Mouse (Mus musculus) adrenal gland, adult 18-20 months (tissue): ENCODE measurements at regions not wholly inside any gene's neighbourhood (a gene's known extent, or its start where the extent isn't known, plus 50 kb on each side); places are given as distances from the start of the nearest gene placed in this dataset.

Experiments used
- DNase-seq, 2 experiments: peaks; one replicate each; pipeline ENCODE4 v3.0.0; 2021 to 2022; ENCODE audit warnings: low spot score in 2 of 2

GRCm38 (mm10) chr2:160256251-160256650 is 77.7 kb downstream of the Gm826 start:
- no peak for DNase-seq

GRCm38 (mm10) chr2:160250228-160250627 is 83.7 kb downstream of the Gm826 start:
- DNase-seq, result no peak

GRCm38 (mm10) chr2:160249104-160250093 is 84.6 kb downstream of the Gm826 start:
- no peak for DNase-seq

- DNase-seq, result no peak
Measured at GRCm38 (mm10) chr2:160247286-160247685, 86.7 kb downstream of the Gm826 start.

- DNase-seq, result peak in 1 of 2 experiments; percentile 15
Measured at GRCm38 (mm10) chr2:160246356-160246755, 87.6 kb downstream of the Gm826 start.

- no peak for DNase-seq
Measured at GRCm38 (mm10) chr2:160244866-160245265, 89.1 kb downstream of the Gm826 start.

DNA sequence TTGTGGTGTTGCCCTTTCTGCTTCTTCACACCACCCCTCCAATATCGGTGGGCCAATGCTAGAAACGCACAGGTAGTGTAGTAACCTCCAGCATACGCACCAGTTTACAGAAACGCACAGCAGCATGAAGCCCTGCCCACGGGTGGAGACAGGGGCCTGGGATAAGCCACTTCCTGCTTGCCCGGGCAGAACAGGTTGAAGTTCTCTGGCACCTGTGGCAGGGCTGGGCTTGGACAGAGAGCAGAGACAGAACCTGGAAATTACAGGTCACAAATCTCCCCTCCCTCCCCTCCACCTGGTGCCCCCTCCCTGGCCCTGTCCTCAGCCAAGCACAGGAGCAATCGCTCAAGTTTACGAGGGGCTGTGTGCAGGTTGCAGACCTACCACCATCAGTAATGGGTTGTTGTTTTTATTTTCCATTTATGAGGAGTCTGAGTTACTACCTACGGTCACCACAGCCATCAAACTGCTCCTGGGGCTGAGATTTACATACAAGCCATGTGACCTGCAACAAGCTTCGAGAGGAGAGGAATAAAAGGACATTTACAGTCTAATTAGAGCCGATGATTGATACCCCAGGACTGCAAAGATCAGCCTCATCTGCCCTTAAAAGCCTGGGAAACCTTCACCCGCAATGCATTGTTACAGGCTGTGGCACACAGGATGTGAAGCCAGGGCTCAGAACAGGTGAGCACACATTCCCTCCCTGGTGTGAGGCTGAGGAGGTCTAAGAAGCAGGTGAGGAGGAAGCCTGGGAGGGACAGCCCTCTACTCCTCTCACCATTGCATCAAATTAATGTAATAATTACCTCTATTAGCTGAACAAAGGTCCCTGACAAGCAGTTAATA is 93.2 kb downstream of the Gm826 start:
- no peak for DNase-seq

- no peak for DNase-seq
Measured at GRCm38 (mm10) chr2:160237436-160238104, 96.4 kb downstream of the Gm826 start.

DNA sequence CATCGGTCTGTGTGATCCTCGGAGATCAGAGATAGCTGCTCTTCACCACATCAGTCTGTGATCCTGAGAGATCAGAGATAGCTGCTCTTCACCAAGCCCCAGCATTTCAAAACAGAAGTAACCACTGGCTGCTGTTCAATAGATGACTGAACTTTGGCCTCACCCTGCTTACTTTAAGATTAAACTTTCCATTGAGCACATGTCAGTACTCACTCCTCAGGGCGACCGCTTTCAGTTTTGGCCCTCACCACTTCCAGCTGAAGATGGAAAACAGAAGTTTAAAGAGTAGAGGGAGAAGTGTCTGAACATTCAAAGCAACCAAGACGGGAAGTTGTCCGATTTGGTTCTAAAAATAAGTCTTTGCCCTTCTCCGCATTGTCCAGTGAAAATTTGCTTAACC is 97.2 kb downstream of the Gm826 start:
- no peak for DNase-seq

- DNase-seq, result peak in 1 of 2 experiments; percentile 5
Measured at GRCm38 (mm10) chr2:160230786-160231185, 103.2 kb downstream of the Gm826 start.

DNA sequence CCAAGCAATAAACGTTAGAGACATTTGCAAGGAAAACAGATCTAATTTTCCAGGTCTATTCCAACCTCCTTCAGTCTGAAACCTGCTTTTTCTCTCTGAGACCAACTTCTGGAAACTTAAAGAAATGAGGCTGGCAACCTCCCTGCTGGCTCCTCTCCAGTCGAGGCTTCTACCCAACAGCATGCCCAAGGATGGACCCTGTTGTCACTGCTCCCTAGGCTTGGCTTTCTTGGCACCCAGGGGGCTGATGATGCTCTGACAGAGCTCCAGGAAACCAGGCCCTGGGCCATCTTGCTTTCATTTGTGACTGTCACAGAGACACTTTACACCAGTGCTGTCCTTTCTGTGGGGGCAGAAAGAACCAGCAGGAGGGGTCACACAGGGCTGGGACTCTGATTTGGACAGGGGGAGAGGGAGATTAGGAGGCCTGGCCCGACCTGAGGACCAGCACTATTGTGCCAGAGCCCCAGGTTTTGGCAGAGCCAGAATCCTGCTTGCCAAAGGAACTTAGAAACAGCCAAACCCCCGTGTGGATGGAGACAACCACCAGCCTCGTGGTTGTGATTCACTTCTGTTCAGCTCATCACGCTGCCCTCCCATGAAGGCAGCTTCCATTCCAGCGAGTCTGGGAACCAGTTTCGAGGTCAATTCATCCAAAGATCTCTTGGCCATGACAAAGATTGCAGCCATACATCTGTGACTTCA is 105.5 kb downstream of the Gm826 start:
- no peak for DNase-seq

- DNase-seq, result peak; percentile 13 to 29
Measured at GRCm38 (mm10) chr2:160225450-160225849, 108.5 kb downstream of the Gm826 start.

DNA sequence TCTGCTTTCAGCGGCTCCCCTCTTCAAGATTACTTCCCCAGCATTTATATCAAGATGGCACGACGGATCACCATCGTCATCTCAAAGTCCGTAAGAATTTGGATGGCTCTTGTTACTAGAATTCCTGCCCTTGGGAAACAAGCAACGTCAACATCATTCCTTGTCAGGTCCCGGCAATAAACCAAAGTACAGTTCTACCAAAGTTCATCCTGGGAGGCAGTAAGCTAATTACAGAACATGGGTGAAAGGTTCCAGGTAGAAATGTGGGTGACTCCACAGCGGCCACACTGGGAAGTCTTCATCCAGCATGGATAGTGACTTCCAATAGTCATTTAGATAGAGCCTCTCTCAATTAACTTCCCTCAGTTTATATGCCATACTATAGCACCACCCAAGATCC is 110.6 kb downstream of the Gm826 start:
- DNase-seq, result no peak

DNA sequence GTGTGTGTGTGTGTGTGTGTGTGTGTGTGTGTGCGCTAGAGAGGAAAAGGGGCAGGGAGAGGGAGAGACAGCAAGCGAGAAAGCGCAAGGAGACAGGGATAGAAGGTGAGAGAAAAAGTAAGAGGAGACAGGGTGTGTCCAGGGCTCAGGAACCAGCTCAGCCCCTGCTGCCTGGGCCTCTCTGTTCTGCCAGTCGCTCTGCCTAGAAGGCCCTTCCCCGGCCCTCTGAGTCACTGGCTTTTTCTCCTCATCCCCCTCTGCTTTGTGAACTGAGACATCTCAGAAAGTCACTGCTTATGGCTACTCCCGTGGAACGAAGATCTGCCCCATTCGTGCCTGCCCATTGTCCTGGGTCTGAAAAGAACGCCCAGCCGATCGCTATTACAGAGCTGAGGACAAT is 112.2 kb downstream of the Gm826 start:
- DNase-seq, result no peak

DNA sequence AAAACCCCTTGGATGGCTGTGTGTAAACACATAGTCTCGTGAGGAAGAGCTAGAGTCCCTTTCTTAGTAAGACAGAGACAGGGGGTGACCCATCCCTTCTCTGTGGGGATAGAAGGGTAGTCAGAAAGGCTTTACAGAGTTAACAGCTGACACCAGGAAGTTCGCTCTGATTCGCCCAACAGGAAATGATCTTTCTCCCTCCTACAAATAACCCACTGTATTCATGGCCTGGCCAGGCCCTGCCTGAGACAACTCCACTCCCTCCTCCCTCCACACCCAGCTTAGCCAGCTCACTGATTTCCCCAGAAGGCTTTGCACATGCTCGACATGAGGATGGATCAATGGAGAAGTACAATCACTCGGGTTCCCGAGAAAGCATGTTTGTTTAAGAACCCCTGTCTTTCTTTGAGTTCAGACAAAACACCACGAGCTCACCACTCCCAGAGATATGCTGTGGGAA is 113.4 kb downstream of the Gm826 start:
- DNase-seq, result no peak

- no peak for DNase-seq
Measured at GRCm38 (mm10) chr2:160214032-160214812, 119.7 kb downstream of the Gm826 start.

DNA sequence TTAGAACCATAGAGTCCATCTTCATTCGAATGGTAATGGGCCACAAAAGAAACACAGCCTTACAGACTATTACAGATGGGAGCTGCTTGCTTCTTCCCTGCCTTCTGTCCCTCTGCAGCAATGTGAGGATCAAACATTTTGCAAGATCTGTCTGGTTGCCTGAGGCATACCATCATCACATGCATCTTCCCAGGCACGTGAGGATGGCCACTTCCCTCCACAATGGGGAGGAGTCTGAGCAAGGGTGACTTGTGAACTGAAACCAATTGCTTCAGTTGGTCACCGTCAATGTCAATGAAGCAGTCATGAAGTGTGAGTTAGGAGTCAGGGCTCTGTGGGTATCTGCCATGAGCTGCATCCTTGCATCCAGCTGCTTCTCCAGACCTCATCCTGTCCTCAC is 123.5 kb downstream of the Gm826 start:
- DNase-seq, result no peak

GRCm38 (mm10) chr2:160209589-160210264 is 124.2 kb downstream of the Gm826 start:
- no peak for DNase-seq

DNA sequence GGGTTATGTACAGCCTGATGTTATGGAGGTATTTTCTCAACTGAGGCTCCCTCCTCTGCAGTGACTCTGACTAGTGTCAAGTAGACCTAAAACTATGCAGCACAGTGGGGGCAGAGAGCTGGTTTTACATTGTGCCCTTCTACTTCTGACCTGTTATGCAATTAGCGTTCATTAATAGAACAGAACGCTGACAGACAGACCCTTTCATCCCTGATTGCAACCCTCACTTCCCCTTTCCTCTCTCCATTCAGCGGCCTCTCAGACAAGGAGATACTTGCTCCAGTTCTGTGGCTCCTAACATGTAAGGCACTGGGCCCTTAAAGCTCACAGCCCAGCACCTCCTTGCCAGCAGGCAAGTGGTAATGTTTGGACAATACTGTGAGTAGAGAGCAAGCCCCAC is 125.7 kb downstream of the Gm826 start:
- no peak for DNase-seq
